Mouse (Mus musculus) intestine, embryonic 16.5 days (tissue): ENCODE measurements at regions not wholly inside any gene's neighbourhood (a gene's known extent, or its start where the extent isn't known, plus 50 kb on each side); places are given as distances from the start of the nearest gene placed in this dataset.

Experiments used
- ATAC-seq: fragments of 200-750 bp; cut with Nextera tagmentation; 2 replicates; pipeline ENCODE4 v1.8.0; 2017; ENCODE audit warnings: moderate TSS enrichment, moderate library complexity
- H3K27ac ChIP-seq: fragments of 300-500 bp; sonication (generic); 2 replicates; pipeline ENCODE4 v1.5.1; 2014; ENCODE audit warnings: mild to moderate bottlenecking, low read length
- H3K27me3 ChIP-seq: fragments of 300-500 bp; sonication (generic); replicated peaks from 2 replicates; pipeline ENCODE4 v1.6.1; 2014; ENCODE audit warnings: low read length, control low read depth, mixed read lengths; ENCODE audit not compliant: control insufficient read depth, insufficient read depth
- H3K36me3 ChIP-seq: fragments of 300-500 bp; sonication (generic); 2 replicates; pipeline ENCODE4 v1.6.1; 2014; ENCODE audit warnings: low read length, control low read depth; ENCODE audit not compliant: control insufficient read depth, insufficient read depth
- H3K4me1 ChIP-seq: fragments of 300-500 bp; sonication (generic); 2 replicates; pipeline ENCODE4 v1.6.1; 2014; ENCODE audit warnings: low read length, control low read depth, mixed read lengths; ENCODE audit not compliant: control insufficient read depth, insufficient read depth
- H3K4me2 ChIP-seq: fragments of 300-500 bp; sonication (generic); 2 replicates; pipeline ENCODE4 v1.6.1; 2014; ENCODE audit warnings: low read depth, low read length, control low read depth
- H3K4me3 ChIP-seq: fragments of 300-500 bp; sonication (generic); 2 replicates; pipeline ENCODE4 v1.5.1; 2014; ENCODE audit warnings: mild to moderate bottlenecking, low read length
- H3K9ac ChIP-seq: fragments of 300-500 bp; sonication (generic); 2 replicates; pipeline ENCODE4 v1.6.1; 2014; ENCODE audit warnings: low read depth, low read length
- H3K9me3 ChIP-seq: fragments of 300-500 bp; sonication (generic); 2 replicates; pipeline ENCODE4 v1.6.1; 2016; ENCODE audit warnings: low read length, control low read depth; ENCODE audit not compliant: control insufficient read depth
- WGBS: fragments of 180-500 bp; shearing (Covaris S2); extraction: QIAGEN DNeasy Blood & Tissue Kit; methylation state at CpG from one replicate; pipeline ENCODE4 v1.1.7; 2014; 5-methylcytosine and 5-hydroxymethylcytosine counted together

- H3K9ac ChIP-seq, result no peak overlapping the region
- H3K36me3 ChIP-seq, result no peaks in the 10 kb centered on the region
- H3K27ac ChIP-seq, result no peak overlapping the region
- 69% methylated on average over 3 of the region's 3 CpGs for WGBS
- no peaks in the 10 kb centered on the region for H3K27me3 ChIP-seq
- no peak overlapping the region for H3K4me2 ChIP-seq
- ATAC-seq, result no peak
- H3K4me3 ChIP-seq, result no peak overlapping the region
- H3K9me3 ChIP-seq, result no peaks in the 10 kb centered on the region
- no peaks in the 10 kb centered on the region for H3K4me1 ChIP-seq
These were observed 59.9 kb upstream of the Tfec start for GRCm38 (mm10) chr6:16958102-16958501.

DNA sequence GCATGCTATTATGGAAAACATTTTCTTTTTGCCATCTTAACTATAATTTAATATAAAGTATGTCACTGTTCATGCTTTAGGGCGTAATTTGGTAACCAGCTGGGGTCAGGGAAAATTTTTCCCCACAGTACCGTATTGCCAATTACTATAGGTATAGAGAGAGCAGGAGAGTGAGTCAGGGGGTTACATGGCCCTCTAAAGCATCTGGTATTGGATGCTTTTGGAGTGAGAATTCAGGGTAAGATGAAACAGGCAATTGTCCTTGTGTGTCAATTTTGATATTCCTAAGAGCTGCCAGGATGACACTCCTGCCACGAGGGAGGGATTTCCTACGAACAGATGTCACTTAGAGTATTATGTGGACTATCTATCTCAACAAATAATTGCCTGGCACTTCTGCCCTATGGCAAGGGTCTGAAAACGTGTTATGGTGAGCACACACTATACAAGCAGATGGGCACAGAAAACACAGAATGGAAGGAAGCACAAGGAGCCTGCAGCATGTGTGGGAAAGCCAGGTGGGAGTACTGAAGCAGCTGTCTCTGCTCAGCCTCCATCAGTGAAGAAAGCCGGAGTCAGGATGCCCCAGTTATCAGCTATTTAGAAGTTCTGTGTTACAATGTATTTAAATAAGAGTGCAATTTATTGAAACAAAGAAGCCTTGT lies 58.7 kb upstream of the Tfec start:
- ATAC-seq, result no peak
- Histone ChIP-seq H3K4me1 (no peaks in the 10 kb centered on the region), H3K27me3 (no peaks in the 10 kb centered on the region), H3K27ac (no peak overlapping the region), H3K9ac (no peak overlapping the region), H3K36me3 (no peaks in the 10 kb centered on the region), H3K4me2 (no peak overlapping the region), H3K9me3 (no peaks in the 10 kb centered on the region), H3K4me3 (no peak overlapping the region)
- WGBS, result 59% methylated on average over 6 of the region's 6 CpGs
